Mouse (Mus musculus) frontal cortex, adult (tissue): ENCODE measurements at regions not wholly inside any gene's neighbourhood (a gene's known extent, or its start where the extent isn't known, plus 50 kb on each side); places are given as distances from the start of the nearest gene placed in this dataset.

Experiments used
- ATAC-seq: cut with Nextera tagmentation; 2 replicates; pipeline ENCODE4 v1.9.2; 2017; ENCODE audit warnings: mild to moderate bottlenecking, moderate library complexity, mixed read lengths; ENCODE audit not compliant: low TSS enrichment

DNA sequence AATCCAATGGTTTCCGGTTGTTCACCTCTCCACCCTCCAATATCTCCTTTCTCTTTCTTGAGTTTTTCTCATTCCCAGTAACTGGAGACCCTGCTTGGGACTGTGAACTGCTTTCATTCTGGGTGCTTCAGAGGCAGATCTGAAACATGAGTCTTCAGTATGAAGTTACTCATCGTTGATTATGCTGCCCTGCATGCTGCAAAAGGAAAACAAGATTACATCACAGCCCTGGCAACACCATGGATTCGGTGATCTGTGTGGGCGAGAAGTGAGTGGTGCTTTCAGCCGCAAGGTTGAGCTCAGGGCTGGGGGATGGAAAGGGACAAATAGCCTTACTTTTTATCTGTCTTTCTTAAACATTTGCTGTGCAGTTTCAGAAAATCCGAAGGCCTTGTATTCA, 164.8 kb upstream of the Dpt start:
- peak; percentile 81 for ATAC-seq

DNA sequence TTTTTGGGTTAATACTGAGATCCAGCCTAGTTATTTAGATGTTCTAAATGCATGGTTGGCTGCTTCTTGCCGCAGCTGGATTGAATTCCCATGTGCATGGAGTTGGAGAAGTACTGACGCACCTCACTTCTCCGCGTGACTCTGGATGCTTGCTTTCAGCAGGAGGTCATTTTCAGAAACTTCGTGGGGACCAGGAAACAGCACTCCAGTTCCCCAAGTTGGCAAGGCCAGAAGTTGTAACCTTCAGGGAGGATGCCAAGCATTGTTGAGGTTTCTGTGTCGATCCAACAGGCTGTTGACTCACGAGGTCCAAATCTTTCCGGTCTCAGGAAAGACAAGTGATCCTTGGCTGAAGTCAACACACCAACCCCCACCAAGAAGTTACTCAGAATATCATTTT, 167.6 kb upstream of the Dpt start:
- no peak for ATAC-seq

DNA sequence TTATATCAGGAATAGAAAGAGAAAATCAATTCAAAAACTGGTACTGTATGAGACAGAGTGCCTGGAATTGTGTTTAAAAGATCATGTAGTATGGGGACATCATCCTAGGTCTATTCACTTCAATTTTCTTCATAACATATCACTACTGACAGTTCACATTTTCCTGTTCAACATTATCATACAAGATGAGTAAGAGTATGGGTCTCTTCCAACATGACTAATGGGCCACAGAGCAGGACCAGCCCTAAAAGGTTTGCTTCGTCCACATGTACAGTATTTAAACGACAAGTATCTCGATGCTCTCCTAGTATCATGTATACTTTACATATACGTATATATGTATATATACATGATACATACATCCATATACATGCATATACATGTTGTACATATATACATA, 164.8 kb upstream of the Atp1b1 start:
- no peak for ATAC-seq

DNA sequence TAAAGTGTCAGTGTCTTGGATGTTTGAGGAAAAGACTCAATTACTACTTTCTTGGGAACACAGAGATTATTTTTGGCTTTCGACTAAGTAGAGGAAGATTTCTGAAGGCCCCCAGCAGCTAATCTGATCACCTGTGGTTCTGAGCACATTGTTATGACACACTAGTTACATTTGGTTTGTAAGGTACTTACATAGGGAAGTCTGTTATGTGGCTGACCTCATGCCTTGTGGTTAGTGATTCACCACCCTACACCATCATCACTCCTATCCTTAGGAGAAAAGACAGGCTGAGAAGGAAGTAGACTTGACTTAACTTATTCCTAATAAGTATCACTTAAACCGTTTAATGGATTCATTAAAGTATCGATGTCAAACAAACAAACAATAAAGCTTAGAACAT, 164.3 kb upstream of the Atp1b1 start:
- ATAC-seq, result no peak

DNA sequence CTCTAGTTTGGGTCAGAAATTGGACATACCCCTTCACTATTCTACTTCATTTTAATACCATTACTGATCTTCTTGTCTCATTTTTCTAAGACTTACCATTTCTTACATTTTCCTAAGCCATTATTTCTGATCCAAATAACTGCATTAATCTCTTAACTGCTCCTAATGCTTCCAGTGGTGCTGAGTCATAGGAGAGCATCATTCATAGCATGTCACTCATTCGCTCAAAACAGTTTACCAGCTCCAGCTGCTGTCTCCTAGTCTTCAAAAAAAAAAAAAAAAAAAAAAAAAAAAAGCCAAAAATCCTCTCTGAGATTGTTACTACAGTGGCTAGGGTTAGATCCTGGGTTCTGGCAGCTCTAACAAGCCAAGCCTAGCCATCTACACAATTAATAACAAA, 162.0 kb upstream of the Atp1b1 start:
- no peak for ATAC-seq

DNA sequence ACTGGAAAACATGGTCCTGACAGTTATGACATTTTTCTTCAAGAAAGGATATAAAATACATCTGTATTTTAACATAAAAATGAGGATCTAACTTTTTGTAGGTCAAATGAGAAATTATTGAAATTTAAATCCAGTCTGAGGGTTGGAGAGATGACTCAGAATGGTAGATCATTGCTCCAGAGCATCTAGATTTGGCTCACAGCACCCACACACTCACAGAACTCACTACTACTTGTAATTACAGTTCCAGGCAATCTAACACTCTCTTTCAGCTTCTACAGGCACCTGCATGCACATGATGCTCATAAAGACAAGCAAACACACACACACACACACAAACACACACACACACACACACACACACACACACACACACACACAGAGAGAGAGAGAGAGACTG, 159.7 kb upstream of the Atp1b1 start:
- ATAC-seq, result peak; percentile 99

DNA sequence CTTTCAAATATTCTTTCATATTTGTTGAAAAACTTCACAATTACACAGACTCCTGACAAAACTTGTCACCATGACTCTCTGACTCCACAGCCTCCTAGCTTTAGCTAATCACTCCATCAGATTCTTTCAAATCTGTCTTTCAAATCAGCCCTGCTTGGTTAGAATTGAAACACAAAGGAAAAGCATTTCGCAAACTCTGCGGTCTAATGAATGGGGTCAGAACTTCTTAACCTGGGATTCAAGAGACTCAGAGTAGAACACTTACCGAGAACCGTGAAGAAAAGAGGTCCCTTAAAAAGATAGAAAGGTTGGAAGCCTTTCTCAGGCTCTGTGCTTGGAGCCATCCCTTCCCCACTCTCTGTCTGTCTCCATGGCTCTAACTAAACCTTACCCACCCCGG, 148.9 kb upstream of the Atp1b1 start:
- no peak for ATAC-seq

DNA sequence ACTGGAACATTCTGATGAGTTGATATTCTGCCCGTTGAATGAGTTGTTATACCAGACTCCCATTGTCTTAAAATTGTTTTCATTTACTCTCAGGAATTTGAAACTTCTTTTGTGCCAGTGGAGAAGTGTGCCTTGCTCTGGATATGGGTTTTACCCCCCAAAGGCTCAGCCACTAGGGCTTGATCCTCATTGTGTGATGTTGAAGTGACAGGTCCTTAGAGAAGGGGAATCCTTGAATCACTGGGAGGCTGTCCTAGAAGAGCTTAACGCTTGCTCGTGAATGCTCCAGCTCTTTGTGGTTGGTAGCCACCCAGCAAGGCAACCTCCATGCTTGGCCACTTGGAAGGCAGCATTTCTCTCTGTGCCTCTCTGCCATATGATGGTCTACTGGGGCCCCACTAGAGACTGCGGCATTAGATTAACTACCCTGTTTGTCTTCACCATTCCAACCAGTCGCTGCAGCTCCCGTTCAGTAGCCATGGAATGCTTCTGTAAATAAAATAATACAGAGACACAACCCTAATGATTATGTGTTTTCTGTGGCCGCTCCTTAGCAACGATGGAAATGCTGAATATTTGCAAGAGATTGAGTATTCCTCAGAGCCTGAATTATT, 148.1 kb upstream of the Atp1b1 start:
- no peak for ATAC-seq

DNA sequence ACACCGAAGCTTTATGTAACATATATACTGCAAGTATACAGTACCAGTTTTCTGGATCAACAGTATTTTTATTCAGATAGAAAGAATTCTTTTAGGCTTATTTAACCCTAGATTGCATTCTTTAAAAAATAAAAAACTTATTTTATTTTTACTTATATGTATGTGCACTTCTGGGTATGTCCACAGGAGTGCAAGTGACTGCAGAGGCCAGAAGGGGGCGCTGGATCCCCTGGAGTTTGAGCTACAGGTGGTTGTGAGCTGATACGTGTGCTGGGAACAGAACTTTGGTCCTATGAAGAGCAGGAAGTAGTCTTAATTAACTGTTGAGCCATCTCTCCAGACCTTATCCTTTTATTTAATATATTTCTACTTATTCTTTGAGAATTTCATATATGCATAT, 145.3 kb upstream of the Atp1b1 start:
- ATAC-seq, result no peak

DNA sequence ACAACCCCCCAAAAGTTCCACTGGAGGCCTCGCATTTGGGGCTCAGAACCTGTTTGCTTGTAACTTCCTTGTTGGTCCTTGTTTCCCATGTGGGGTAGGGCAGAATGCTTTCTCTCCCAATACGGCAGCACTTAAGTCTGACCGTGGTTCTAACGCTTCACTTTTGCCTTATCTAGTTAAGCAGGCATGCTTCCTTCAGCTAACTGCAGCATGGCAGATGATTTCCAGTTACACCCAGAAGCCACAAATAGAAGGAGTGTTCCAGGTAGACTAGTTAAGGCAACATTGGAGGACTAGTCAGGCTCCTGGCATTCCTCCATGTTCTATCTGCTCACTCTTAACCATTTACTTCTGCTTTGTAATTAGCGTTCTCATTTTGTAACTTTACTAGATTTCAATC, 144.4 kb upstream of the Atp1b1 start:
- no peak for ATAC-seq

DNA sequence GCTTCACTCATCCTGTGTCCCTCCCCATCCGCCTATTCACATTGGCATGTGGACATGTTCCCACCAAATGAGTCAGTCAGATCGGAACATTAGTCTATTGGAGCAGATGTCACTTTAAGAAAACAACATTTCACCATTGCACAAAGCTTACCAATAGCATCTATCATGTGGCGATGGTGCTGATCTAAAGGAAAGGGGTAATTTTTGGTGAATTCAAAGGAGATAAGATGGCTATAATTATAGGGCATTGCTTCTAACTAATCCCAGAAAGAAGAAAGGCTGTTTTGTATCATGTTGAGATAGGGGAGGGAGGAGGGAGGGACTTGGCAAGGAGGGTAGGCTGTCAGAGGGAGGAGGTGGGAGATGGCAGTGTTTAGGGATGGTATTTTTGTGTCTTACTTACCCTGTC, 132.1 kb upstream of the Atp1b1 start:
- ATAC-seq, result peak; percentile 36

DNA sequence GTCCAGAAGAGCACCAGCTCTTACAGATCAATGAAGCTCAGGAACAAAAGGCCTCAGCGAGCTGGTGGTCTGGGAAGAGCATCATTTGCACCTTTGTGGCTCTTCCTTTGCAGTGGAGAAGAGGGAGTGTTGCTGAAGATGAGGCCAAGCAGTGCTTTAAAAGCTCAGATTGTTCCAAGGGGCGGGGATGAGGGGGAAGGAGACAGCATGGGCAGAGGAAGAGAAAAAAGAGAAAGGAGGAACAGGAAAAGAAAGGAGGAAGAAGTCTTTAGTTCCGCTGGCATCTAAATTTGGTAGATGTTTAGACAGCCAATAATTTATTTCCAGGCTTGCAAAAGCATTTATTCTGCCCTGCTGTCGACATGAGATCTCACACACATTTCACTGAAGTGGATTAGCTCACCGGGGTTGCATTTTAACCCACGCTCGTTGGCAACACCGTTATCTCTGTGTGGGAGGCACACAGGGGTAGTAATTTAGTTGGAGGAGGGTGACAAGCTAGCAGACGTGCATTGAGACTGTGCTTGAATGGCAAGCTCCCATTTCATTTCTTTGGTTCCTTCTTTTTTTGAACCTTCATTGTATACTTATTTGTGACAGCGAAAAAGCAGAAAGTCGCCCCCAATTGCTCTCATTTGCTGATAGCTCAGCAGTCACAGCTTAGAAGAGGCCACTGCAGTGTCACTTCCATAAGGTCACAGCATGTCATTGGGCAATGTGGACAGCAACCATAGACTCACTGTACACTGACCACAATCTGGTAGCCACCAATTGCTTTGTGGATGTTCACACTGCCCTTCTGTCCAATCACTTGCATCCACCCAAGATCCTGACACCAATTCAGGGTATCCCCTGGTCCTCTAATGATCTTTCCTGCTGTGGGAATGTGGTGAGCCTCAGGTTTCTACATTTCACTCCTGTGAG, 128.2 kb upstream of the Atp1b1 start:
- ATAC-seq, result peak; percentile 94

DNA sequence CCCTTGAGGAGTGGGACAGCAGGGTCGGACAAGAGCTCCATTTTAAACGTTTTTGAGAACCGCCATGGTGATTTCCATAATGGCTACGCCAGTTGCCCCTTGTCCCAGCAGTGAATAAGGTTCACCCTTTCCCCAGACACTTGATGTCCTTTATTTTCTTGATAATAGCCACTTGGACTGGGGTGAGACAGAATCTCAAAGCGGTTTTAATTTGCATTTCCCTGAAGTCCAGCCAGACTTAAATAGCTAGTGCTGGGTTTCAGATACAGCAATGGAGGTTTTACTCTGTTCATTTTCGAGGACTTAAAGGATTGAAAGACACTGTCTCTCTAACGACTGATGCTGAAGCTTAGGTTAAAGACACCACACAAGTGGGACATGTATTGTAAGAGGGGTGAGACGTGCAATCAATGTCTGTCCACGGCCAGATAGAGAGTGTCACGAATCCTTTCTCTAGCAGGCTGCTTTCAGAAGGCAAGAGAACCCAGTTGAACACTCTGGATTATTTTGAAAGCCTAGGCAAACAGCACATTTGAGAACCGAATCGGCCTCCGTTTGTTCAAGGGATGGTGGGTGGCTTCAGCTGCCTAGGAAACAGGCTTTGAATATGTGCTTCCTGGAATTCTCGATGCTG, 118.8 kb upstream of the Atp1b1 start:
- peak; percentile 98 for ATAC-seq

DNA sequence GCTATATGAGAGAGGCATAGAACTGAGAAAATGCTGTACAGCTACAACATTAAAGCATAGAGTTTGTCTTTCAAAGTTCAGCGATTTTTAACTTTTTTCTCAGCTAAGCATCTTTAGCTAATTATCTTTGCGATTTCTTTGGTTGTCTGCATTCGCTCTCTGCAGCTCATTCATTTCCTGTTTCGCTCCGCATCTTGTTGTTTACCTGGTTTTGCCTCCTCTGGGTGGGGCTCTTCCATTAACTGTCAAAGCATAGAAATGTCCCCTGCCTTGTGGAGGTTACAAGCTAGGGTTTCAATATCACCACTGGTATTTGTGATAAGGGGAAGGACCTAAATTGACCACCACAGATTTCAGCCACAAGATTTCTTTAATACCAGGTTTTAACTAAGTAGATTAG, 115.5 kb upstream of the Atp1b1 start:
- no peak for ATAC-seq

DNA sequence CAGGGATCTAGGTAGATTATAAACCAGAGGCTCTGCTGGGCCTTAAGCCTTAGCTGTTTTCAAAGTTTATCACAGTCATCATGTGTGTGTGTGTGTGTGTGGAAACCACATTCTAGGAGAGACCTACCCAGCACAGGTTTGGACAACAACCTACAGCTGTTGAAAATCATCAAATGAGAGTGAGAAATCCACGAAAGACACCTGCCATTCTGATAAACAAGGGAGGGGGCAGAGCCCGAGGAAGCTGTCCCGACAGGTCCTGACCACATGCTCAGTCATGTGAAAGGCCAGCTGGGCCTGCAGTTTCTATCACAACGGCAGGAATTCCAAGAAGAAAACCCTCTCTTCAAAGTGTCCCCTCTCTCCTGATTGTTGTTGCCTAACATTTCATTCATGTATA, 114.0 kb upstream of the Atp1b1 start:
- ATAC-seq, result no peak

DNA sequence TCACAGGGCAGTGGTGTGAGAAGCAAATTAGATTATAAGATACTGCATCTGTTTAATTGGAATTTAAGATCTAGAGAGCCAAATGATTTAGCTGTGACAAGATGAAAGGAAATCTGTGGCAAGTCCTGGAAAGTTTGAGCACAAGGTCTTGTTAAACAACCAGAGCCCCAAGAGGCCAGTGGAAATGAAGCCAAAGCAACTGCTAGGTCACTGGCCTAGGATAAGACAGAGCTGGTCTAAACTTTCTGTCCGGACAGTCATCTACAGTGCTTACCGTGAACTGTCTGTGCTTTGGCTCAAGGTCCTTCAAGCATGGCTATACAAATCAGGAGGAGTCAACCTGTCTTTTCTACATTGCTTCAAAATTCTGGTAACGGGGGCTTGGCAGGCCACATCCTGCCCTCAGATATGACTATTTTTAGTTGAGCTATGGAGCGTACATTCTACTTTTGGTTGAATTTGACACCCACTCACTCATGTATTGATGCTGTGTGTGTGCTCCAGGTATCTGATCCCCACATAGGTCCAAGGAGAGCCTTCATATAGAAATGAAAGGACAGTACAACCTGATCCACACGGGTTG, 113.4 kb upstream of the Atp1b1 start:
- ATAC-seq, result no peak

DNA sequence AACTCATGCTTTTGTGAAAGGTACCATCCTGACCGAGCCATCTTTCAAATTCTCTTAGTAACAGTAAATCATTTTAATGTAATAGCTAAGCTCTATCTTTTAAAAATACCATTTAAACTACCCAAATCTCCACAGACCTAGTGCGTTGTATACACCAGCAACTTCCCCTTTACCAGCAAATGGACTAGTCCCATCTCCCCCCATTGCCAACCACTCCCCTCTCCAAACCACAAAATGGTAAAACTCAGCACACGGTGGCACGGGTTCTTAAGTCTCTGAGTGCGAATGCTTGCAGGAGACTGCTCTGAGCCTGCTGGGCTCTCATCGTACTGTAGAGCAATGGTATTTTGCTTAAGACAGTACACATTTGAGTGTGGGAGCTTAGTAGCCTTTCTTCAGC, 106.7 kb upstream of the Atp1b1 start:
- ATAC-seq, result no peak

DNA sequence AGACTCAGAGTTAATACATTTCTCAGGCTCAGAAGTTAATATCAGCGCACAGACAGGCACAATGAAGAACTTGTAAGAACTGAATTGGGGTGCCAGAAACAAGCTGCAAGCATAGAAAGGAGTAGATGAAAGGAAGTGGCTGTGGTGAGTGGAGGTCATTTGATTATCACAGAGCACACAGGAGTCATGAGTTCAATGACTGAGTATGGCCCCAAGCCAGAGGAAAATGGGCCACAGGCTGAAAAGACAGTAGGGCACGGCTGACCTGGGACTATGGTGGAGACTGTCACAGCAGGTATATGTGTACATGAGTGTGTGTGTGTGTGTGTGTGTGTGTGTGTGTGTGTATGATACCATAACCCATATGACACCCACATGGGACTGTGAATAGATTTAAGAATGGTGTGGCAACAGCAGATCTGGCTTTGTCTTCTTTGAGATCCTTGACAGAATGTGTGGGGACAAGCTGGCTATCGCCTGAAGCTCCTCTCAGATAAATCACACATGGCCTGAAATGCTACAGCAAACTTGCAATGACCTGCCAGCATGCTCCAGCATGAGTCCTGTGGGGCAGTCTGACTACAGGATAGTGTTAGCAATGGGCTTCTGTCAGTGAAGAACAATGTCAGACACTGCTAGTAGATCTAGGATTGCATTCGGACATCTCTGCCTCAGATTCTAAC, 101.5 kb upstream of the Atp1b1 start:
- ATAC-seq, result no peak

DNA sequence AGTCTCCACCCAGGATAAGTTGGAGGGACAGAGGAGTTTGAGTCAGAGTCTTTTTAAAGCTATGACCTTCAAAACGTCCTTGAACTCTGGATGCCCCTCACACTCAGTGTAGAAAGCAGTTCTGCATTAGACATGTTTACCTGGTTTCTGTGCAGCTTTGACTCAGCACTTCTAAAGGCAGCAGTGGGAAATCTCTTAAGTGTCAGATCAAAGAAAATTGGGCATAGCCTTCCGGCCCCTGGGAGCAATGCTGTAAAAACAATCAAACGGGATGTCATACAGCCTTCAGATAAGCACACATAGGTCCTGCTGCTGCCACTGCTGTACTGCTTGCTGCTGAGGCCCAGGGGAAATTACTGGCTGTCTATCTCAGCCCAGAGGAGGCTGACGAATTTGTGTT, 94.5 kb upstream of the Atp1b1 start:
- no peak for ATAC-seq

DNA sequence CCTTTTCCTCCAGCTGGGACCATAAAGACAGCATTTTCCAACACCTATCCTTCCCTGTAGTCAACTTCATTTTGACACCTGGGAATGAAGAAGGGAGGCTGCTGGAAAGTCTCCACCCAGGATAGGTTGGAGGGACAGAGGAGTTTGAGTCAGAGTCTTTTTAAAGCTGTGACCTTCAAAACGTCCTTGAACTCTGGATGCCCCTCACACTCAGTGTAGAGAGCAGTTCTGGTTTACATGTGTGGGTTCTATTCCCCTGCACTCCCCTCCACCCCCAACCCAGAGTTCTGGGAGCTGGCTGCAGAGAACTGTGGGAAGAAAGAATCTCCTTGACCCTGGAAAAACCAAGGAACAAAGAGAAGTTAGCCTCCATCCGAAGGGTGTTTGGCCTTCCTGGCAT, 92.9 kb upstream of the Atp1b1 start:
- no peak for ATAC-seq

DNA sequence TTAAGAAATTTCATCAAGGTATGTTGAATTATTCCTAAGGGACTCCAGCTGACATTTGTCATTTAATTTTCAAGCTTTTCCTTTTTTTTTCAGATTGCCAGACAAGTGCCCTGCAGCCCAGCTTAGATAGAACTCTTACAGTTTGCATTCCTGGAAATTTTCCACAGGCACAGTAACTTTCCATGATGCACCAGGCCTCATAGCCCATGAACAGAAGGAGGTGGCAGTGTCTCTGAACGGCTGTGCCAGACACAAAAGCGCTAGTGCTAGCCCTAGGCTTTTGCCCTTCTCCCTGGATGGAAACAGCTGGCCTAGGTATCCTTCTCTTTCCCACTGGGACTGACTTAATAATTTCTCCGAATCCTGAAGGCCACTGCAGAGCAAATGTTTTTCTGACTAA, 92.4 kb upstream of the Atp1b1 start:
- ATAC-seq, result peak; percentile 29; the same call in 1 of the 2 replicates

DNA sequence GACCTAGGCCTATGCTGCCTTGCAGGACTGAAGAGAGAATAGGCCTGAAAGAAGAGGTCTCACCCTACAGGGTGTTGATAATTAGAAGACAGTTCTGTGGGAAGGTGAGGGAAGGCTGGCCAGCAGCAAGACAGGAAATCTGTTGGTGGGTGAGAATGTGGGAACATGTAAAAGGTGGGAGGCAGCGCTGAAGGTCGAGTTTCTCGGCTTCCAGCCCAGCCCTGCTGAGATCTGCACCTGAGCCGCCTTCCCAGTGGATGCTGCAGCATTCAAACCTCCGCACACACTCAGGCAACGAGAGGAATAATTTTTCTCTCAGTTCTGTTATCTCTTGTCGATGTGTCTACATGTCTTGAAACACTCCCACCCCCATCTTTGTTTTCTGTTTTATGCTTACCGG, 89.9 kb upstream of the Atp1b1 start:
- ATAC-seq, result no peak
